Mouse (Mus musculus): Measurements from ENCODE around the gene Olfr412.
A peak's percentile ranks its signal among the peaks of the same experiment; 100 is the strongest.

Olfr412 gene

GRCm38 (mm10) chr11:74361769-74362168 lies at the start of gene Olfr412:
TSS of gene Olfr412 (plus strand) at chr11:74362069.
- no peak for DNase-seq (ENCODE audit: low read depth, low spot score)

- DNase-seq (ENCODE audit: low read depth, low spot score) = no peak
These were observed 35.8 kb upstream of the Olfr412 start for GRCm38 (mm10) chr11:74326044-74326443.

GRCm38 (mm10) chr11:74328781-74329180 lies 33.1 kb upstream of the Olfr412 start:
- no peak for DNase-seq (ENCODE audit: low read depth, low spot score)

GRCm38 (mm10) chr11:74337931-74338330 lies 23.9 kb upstream of the Olfr412 start, which contains the start of gene Olfr410:
TSS of gene Olfr410 (minus strand) at chr11:74338031.
- DNase-seq (ENCODE audit: low read depth, low spot score) = no peak

GRCm38 (mm10) chr11:74352550-74352949 lies 9.3 kb upstream of the Olfr412 start, which contains the start of gene Olfr411:
TSS of gene Olfr411 (minus strand) at chr11:74352650.
- no peak for DNase-seq (ENCODE audit: low read depth, low spot score)

GRCm38 (mm10) chr11:74371393-74372100 lies 9.7 kb downstream of the Olfr412 start:
- DNase-seq (ENCODE audit: low read depth, low spot score) = peak; percentile 87

GRCm38 (mm10) chr11:74376847-74377246 lies 15.0 kb downstream of the Olfr412 start:
- DNase-seq (ENCODE audit: low read depth, low spot score) = peak; percentile 64

GRCm38 (mm10) chr11:74379166-74379873 lies 17.5 kb downstream of the Olfr412 start:
- DNase-seq (ENCODE audit: low read depth, low spot score) = no peak

GRCm38 (mm10) chr11:74385674-74386073 lies 23.8 kb downstream of the Olfr412 start:
- no peak for DNase-seq (ENCODE audit: low read depth, low spot score)

- DNase-seq (ENCODE audit: low read depth, low spot score) = no peak
These were observed 25.3 kb downstream of the Olfr412 start for GRCm38 (mm10) chr11:74387203-74387602.

- no peak for DNase-seq (ENCODE audit: low read depth, low spot score)
These were observed 30.0 kb downstream of the Olfr412 start for GRCm38 (mm10) chr11:74391899-74392298.

- DNase-seq (ENCODE audit: low read depth, low spot score) = no peak
These were observed 31.0 kb downstream of the Olfr412 start for GRCm38 (mm10) chr11:74392903-74393302.

- no peak for DNase-seq (ENCODE audit: low read depth, low spot score)
These were observed 31.6 kb downstream of the Olfr412 start for GRCm38 (mm10) chr11:74393489-74393888.

GRCm38 (mm10) chr11:74395583-74395982 lies 33.7 kb downstream of the Olfr412 start:
- DNase-seq (ENCODE audit: low read depth, low spot score) = no peak

GRCm38 (mm10) chr11:74402126-74402525 lies 40.3 kb downstream of the Olfr412 start:
- DNase-seq (ENCODE audit: low read depth, low spot score) = peak; percentile 23

- DNase-seq (ENCODE audit: low read depth, low spot score) = no peak
These were observed 42.3 kb downstream of the Olfr412 start for GRCm38 (mm10) chr11:74404216-74404615.

- no peak for DNase-seq (ENCODE audit: low read depth, low spot score)
These were observed 43.3 kb downstream of the Olfr412 start for GRCm38 (mm10) chr11:74405201-74405600.

GRCm38 (mm10) chr11:74408587-74409446 lies 46.9 kb downstream of the Olfr412 start:
- peak; percentile 15 for DNase-seq (ENCODE audit: low read depth, low spot score)

GRCm38 (mm10) chr11:74409447-74409754 lies 47.5 kb downstream of the Olfr412 start:
- DNase-seq (ENCODE audit: low read depth, low spot score) = no peak

- no peak for DNase-seq (ENCODE audit: low read depth, low spot score)
These were observed 47.9 kb downstream of the Olfr412 start for GRCm38 (mm10) chr11:74409757-74410174.

GRCm38 (mm10) chr11:74411943-74412342 lies 50.1 kb downstream of the Olfr412 start:
- no peak for DNase-seq (ENCODE audit: low read depth, low spot score)

- no peak for DNase-seq (ENCODE audit: low read depth, low spot score)
These were observed 50.6 kb downstream of the Olfr412 start for GRCm38 (mm10) chr11:74412462-74412861.
